Mouse (Mus musculus) embryonic facial prominence, embryonic 12.5 days (tissue): ENCODE measurements around the gene Crispld2. TPM values are rescaled to one million over a fixed set of nuclear protein-coding genes. Genes with fewer than 3 reads are reported as not detected.

Experiments used
- ATAC-seq: fragments of 200-750 bp; cut with Nextera tagmentation; 2 replicates; pipeline ENCODE4 v1.8.0; 2017; ENCODE audit not compliant: insufficient number of reproducible peaks, insufficient read depth, low FRiP score, low TSS enrichment
- H3K27ac ChIP-seq: fragments of 300-500 bp; sonication (generic); 2 replicates; pipeline ENCODE4 v1.5.1; 2016; ENCODE audit warnings: mild to moderate bottlenecking
- H3K27me3 ChIP-seq: fragments of 300-500 bp; sonication (generic); 2 replicates; pipeline ENCODE4 v1.6.1; 2016; ENCODE audit warnings: mild to moderate bottlenecking, moderate library complexity
- H3K36me3 ChIP-seq: fragments of 300-500 bp; sonication (generic); 2 replicates; pipeline ENCODE4 v1.6.1; 2016; ENCODE audit warnings: mild to moderate bottlenecking
- H3K4me1 ChIP-seq: fragments of 300-500 bp; sonication (generic); 2 replicates; pipeline ENCODE4 v1.6.1; 2016
- H3K4me2 ChIP-seq: fragments of 300-500 bp; sonication (generic); replicated peaks from 2 replicates; pipeline ENCODE4 v1.6.1; 2016; ENCODE audit warnings: mild to moderate bottlenecking, moderate library complexity
- H3K4me3 ChIP-seq: fragments of 300-500 bp; sonication (generic); 2 replicates; pipeline ENCODE4 v1.5.1; 2016; ENCODE audit warnings: mild to moderate bottlenecking
- H3K9ac ChIP-seq: fragments of 300-500 bp; sonication (generic); 2 replicates; pipeline ENCODE4 v1.6.1; 2016; ENCODE audit warnings: mild to moderate bottlenecking, moderate library complexity
- H3K9me3 ChIP-seq: fragments of 300-500 bp; sonication (generic); 2 replicates; pipeline ENCODE4 v1.6.1; 2016; ENCODE audit warnings: mild to moderate bottlenecking, moderate library complexity
- WGBS: fragments of 180-500 bp; shearing (Covaris S2); methylation state at CpG from one replicate; pipeline ENCODE4 v1.1.7; 2016; 5-methylcytosine and 5-hydroxymethylcytosine counted together
- polyA plus RNA-seq: library from polyadenylated mRNA; unstranded; fragments of >200 nt; fragmentation: Nextera tagmentation; extraction: Ambion mirVana; gene quantifications from 2 replicates; pipeline ENCODE4 v1.2.1, GENCODE M21; 2016

The Crispld2 gene
- polyA plus RNA-seq, 1 experiment from 2014 or later = 6.7 TPM

DNA sequence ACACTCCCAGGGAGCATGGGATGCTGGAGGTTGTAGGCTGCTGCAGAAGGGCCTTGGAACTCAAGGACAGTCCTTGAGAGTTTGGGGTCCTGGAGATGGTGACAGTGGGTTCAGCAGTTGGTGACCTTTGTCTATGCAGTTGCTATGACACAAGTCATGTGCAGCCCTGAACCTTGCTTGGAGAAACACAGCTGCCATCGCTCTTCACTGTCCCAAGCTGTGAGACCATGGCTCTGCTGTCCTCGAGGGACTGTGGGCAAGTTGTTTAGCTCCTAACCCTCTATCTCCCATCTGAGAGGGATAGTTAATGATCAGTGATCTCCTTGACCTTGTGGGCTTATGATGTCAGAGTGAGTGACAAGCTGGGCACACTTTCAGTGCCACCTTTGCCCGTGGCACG is 44.3 kb downstream of the Crispld2 start:
- no peak for ATAC-seq
- H3K9ac ChIP-seq = no peak overlapping the region
- no peaks in the 10 kb centered on the region for H3K27me3 ChIP-seq
- no peak overlapping the region for H3K4me2 ChIP-seq
- H3K4me3 ChIP-seq = no peak overlapping the region
- H3K9me3 ChIP-seq = no peaks in the 10 kb centered on the region
- H3K36me3 ChIP-seq = no peaks in the 10 kb centered on the region
- peaks cover 5% of the 10 kb centered on the region for H3K4me1 ChIP-seq
- WGBS = 58% methylated on average over 4 of the region's 4 CpGs
- no peak overlapping the region for H3K27ac ChIP-seq

DNA sequence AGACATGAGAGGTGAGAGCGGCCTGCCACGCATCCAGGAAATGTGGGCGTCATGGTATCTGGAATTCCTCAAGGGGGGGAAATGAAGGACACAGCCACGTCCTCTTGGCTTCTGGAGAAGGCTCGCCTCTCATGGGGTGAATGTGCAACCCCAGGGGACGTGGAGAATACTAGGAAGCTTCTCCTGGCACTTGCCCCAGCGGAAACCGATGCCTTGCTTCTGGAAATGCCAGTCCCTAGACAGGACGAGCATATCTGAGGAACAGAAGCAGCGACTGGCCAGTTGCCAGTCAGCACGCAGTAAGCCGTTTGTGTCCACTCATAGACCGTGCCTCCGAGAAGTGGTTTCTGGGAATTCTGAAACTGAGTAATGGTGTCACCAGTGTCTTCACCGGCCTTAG is 45.0 kb downstream of the Crispld2 start:
- WGBS = 85% methylated on average over 15 of the region's 15 CpGs
- Histone ChIP-seq H3K27me3 (no peaks in the 10 kb centered on the region), H3K27ac (no peak overlapping the region), H3K9me3 (no peaks in the 10 kb centered on the region), H3K4me1 (peaks cover 5% of the 10 kb centered on the region), H3K36me3 (no peaks in the 10 kb centered on the region), H3K4me3 (no peak overlapping the region), H3K4me2 (no peak overlapping the region), H3K9ac (no peak overlapping the region)
- no peak for ATAC-seq

DNA sequence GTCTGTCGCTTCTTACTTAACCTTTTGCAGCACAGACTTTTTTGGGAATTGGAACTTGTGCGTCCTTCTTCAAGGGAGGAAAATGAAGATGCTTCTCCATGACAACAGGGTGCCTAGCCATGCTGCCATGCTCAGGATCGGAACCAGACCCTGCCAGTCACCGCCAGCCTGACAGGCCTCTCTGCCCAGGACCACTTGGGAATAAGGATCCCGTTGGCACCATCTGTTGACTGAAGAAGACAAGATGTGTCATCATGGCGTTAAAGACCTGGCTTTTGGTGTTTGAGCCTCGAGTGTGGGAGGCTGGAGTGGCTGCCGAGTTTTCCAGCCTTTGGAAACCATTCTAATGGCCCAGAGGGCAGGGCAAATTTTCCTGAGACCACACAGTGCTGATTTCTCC is 45.4 kb downstream of the Crispld2 start:
- 87% methylated on average over 8 of the region's 8 CpGs for WGBS
- Histone ChIP-seq H3K36me3 (no peaks in the 10 kb centered on the region), H3K4me3 (no peak overlapping the region), H3K9ac (no peak overlapping the region), H3K9me3 (no peaks in the 10 kb centered on the region), H3K27ac (no peak overlapping the region), H3K4me2 (no peak overlapping the region), H3K27me3 (no peaks in the 10 kb centered on the region), H3K4me1 (peaks cover 5% of the 10 kb centered on the region)
- ATAC-seq = no peak

DNA sequence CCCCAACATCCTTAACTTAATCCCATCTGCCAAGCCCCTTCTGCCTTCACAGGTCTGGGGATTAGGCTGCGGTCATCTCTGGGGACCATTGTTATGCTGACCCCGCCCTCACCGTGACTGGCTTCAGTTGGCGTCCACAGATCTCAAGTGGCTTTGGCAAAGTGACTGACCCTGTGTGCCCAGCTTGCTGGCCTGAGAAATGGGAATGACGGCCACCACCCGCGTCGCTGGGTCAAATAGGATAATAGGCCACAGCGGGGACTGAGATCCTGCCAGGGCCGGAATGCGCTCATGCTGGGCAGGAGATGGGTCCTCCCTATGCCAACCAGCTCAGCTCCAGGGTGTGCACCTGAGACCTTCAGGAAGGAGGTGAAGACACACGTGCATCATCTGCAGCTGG is 46.5 kb downstream of the Crispld2 start:
- H3K4me3 ChIP-seq = no peak overlapping the region
- peaks cover 5% of the 10 kb centered on the region for H3K4me1 ChIP-seq
- no peak overlapping the region for H3K9ac ChIP-seq
- WGBS = 92% methylated on average over 12 of the region's 12 CpGs
- no peak overlapping the region for H3K4me2 ChIP-seq
- no peak overlapping the region for H3K27ac ChIP-seq
- no peaks in the 10 kb centered on the region for H3K9me3 ChIP-seq
- no peaks in the 10 kb centered on the region for H3K27me3 ChIP-seq
- ATAC-seq = no peak
- no peaks in the 10 kb centered on the region for H3K36me3 ChIP-seq

DNA sequence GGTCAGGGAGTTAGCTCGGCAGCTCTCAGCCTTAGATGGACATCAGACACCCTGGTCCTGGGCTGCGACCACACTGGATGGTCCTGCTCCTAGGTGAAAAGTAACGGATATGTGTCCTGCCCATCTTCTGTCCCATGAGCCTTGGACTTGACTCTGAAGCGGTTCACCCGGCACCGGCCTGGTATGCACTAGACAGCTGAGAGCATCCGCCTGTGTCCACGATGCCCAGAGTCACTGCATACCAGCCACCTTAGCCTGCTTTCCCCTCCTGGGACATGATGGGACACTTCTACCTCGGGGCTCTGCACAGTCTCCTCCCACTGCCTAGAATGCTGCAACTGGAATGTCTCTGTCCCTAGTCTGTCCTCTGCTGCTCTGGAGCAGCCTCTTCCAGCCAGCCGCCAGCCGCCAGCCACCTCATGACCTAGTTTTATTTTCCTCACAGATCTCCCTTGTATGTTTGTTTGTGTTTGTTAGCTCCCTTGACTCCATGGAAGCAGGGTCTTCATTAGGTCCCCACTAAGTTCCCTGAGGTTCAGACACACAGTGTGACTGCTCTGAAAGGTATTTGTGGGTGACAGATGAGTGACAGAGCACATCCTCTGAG is 47.2 kb downstream of the Crispld2 start:
- 68% methylated on average over 11 of the region's 11 CpGs for WGBS
- 0 out of 2 replicates have a peak, but pooled peaks have one; percentile 23 for ATAC-seq

DNA sequence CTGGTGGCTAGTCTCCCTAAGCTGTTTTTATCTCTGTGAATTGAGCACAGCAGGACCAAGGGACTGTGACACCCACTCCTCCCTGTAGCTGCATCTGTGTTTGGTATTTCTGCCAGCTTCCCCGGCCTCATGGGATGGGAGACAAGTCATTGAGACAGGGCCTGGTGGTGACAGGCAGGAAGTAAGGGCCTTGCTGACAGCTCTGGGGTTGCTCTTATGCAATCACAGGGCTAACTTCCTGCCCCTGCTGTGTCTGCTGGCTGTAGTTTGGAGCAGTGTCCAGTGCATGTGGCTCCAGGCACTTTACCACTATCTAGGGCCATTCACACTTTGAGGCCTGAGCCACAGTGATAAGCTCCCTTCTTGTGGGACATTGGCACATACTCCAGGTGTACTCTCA is 48.6 kb downstream of the Crispld2 start:
- Histone ChIP-seq H3K4me3 (no peak overlapping the region), H3K36me3 (no peaks in the 10 kb centered on the region), H3K4me1 (peaks cover 11% of the 10 kb centered on the region), H3K9ac (no peak overlapping the region), H3K4me2 (no peak overlapping the region), H3K27me3 (no peaks in the 10 kb centered on the region), H3K27ac (no peak overlapping the region), H3K9me3 (no peaks in the 10 kb centered on the region)
- no peak for ATAC-seq
- WGBS = 57% methylated on average over 1 of the region's 1 CpGs

More for the DNA sequence above, 47.2 kb downstream of the Crispld2 start:
- peaks cover 5% of the 10 kb centered on the region for H3K4me1 ChIP-seq
- H3K27ac ChIP-seq = no peak overlapping the region
- H3K4me3 ChIP-seq = no peak overlapping the region
- no peak overlapping the region for H3K9ac ChIP-seq
- no peaks in the 10 kb centered on the region for H3K27me3 ChIP-seq
- no peaks in the 10 kb centered on the region for H3K9me3 ChIP-seq
- no peak overlapping the region for H3K4me2 ChIP-seq
- H3K36me3 ChIP-seq = no peaks in the 10 kb centered on the region

DNA sequence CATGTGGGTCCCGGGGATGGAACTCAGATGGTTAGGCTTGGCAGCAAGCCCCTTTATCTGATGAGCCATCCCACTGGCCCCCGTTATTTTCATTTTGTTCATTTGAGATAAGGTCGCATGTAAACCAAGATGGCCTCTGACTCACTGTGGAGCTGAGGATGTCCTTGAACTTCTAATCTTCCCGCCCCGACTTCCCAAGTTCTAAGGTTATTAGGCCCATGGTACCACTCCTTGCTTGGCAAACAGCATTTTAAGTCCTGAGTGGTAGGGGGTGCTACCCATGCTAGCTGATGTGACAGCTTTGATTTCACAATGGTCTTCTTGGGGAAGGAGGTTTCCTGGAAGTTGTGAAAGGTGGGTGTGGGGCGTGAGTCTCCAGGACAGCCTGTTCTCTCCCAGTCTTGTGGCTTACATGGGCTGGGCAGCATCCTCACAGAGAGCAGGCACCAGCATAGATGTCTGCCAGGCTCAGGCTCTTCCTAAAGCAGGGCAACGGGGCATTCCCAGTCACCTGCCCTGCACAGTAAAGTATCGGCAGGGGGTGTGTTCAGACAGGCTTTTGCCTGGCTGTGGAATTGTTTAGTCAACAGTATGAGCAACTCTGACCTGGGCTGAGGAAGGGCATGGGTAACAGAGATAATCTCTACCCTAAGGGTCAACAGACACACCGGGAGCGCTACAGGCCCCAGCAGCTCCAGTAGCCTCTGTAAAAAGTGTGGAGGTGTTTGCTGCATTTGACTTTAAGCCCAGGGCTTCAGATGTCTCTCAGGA is 50.5 kb downstream of the Crispld2 start:
- no peak overlapping the region for H3K4me2 ChIP-seq
- WGBS = 69% methylated on average over 10 of the region's 10 CpGs
- H3K9ac ChIP-seq = no peak overlapping the region
- no peak for ATAC-seq
- H3K4me3 ChIP-seq = no peak overlapping the region
- no peaks in the 10 kb centered on the region for H3K9me3 ChIP-seq
- H3K27ac ChIP-seq = no peak overlapping the region
- H3K4me1 ChIP-seq = peaks cover 19% of the 10 kb centered on the region
- no peaks in the 10 kb centered on the region for H3K27me3 ChIP-seq
- H3K36me3 ChIP-seq = no peaks in the 10 kb centered on the region

DNA sequence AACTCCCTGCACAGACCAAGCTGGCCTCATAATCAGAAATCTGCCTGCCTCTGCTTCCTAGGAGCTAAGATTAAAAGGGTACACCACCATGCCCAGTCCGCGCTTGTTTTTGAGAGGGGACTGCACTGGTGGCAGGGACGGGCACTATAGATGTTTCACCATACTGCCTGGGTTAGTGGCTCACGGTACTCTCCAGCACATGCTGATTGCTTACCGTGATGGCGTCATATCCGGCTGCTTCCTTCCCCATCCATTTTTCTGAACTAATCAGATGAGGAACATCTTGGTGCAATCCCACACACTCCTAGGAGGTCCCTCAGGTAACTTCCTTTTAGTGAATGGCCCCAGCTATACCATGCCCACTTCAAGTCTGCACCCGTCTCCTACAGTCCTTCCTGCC is 52.7 kb downstream of the Crispld2 start:
- Histone ChIP-seq H3K4me3 (no peak overlapping the region), H3K27ac (no peak overlapping the region), H3K27me3 (no peaks in the 10 kb centered on the region), H3K9ac (no peak overlapping the region), H3K9me3 (no peaks in the 10 kb centered on the region), H3K4me1 (peaks cover 23% of the 10 kb centered on the region), H3K36me3 (no peaks in the 10 kb centered on the region), H3K4me2 (no peak overlapping the region)
- 95% methylated on average over 8 of the region's 8 CpGs for WGBS
- no peak for ATAC-seq

DNA sequence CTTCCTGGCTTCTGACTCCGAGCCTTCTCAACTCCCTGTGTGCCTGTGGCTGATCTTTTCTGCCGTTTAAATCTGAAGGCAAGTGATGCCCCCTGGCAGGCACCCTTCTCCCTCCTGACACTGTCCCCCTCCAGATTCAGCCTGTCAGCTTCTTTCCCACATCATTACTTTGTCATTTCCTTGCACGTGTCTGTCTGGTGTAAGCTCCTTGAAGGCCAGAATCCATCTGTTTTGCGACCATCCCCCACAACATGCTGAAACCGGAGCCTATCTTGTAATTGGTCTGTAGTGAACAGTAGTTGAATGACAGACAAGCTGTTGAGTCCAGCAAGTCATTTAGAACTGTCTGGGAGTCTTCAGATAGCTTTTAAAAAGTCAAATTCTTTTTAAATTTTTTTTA is 53.2 kb downstream of the Crispld2 start:
- WGBS = 18% methylated on average over 5 of the region's 5 CpGs
- peak overlapping the region; percentile 59 for H3K27ac ChIP-seq
- H3K9me3 ChIP-seq = no peaks in the 10 kb centered on the region
- H3K4me1 ChIP-seq = peaks cover 23% of the 10 kb centered on the region
- no peaks in the 10 kb centered on the region for H3K27me3 ChIP-seq
- H3K4me3 ChIP-seq = no peak overlapping the region
- no peaks in the 10 kb centered on the region for H3K36me3 ChIP-seq
- no peak overlapping the region for H3K4me2 ChIP-seq
- no peak for ATAC-seq
- no peak overlapping the region for H3K9ac ChIP-seq

DNA sequence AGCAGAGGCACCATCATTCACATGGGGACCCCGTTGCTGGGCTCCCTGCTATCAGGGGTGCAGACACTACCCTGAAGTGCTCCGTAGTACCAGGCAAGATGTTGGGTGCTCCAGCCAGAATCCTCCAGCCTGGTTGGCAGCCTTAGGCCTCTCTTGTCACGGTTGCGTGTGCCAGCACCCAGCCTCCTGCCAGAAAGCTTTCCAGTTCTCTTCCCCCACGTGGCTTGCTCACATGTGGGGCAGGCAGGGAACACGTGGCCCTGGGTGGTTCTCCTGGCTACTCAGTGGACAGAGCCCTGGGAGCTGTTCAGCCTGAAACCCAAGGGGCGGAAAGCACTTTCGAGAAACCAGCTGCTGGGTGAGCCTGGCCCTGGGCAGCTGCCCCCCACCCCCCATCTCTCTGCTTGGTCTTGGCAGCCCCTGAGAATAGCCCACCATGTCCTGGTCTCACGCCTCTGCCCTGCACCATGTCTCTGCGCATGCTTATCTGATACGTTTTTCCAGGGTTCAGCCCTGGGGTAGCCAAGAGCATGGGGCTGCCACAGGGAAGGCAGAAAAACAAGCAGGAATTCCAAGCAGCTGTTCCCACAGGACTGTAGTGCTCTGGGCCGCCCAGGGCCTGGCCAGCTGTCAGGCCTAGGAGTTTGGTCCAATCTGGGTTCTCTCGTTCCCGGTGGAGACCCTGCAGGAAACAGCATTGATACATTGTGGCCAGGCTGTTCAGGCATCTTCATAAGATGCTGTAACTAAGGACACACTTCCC is 54.2 kb downstream of the Crispld2 start:
- 52% methylated on average over 14 of the region's 14 CpGs for WGBS
- Histone ChIP-seq H3K27me3 (no peaks in the 10 kb centered on the region), H3K4me1 (peaks cover 23% of the 10 kb centered on the region), H3K9ac (no peak overlapping the region), H3K27ac (peak overlapping the region; percentile 59), H3K4me2 (no peak overlapping the region), H3K9me3 (no peaks in the 10 kb centered on the region), H3K36me3 (no peaks in the 10 kb centered on the region), H3K4me3 (no peak overlapping the region)
- 0 out of 2 replicates have a peak, but pooled peaks have one; percentile 29 for ATAC-seq

DNA sequence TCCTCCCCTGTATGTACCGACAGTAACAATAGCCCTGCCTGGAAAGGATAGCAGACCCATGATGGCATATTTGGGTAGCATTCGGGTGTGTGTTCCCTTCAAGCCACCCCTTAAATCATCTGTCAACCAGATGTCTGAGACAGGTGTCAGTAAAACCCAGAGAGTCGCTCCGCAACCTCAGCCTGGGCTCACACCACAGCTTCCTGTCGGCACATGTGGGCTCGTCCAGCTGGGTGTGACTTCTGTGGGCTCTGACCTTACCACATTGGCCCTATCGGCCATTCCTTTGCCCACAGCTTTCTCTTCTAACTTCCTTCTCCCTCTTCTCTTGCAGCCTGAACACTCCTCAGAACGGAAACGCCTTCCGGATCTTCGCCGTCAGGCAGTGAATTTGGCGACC is 57.7 kb downstream of the Crispld2 start:
- Histone ChIP-seq H3K36me3 (no peaks in the 10 kb centered on the region), H3K27me3 (no peaks in the 10 kb centered on the region), H3K4me3 (no peak overlapping the region), H3K4me2 (no peak overlapping the region), H3K4me1 (peaks cover 23% of the 10 kb centered on the region), H3K27ac (no peak overlapping the region), H3K9me3 (no peaks in the 10 kb centered on the region), H3K9ac (no peak overlapping the region)
- 67% methylated on average over 13 of the region's 13 CpGs for WGBS
- ATAC-seq = no peak

DNA sequence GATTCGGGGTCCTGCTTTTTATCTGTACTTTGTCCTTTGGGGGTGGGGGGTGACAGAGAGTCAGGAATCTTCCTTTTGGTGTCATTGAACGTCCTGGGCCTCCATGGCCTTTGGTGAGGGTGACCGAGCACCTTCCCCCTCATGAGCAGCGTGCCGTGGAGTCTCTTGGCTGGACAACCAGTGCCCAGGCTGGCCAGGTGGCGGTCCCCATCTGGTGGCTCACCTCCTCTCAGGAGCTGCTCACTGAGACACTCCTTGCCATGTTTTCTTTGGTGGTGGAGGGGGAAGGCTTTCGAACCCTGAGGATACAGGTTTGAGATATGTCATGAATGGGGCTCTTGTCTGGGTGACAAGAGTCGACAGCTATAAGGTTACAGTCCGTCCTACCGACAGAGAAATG is 58.1 kb downstream of the Crispld2 start:
- no peak overlapping the region for H3K4me2 ChIP-seq
- H3K27ac ChIP-seq = no peak overlapping the region
- no peak overlapping the region for H3K4me3 ChIP-seq
- H3K4me1 ChIP-seq = peaks cover 20% of the 10 kb centered on the region
- no peak for ATAC-seq
- no peak overlapping the region for H3K9ac ChIP-seq
- no peaks in the 10 kb centered on the region for H3K36me3 ChIP-seq
- H3K9me3 ChIP-seq = no peaks in the 10 kb centered on the region
- WGBS = 46% methylated on average over 10 of the region's 10 CpGs
- H3K27me3 ChIP-seq = no peaks in the 10 kb centered on the region
